ENCODE assay signal across 9 mouse cellular contexts in the genomic region with DNA sequence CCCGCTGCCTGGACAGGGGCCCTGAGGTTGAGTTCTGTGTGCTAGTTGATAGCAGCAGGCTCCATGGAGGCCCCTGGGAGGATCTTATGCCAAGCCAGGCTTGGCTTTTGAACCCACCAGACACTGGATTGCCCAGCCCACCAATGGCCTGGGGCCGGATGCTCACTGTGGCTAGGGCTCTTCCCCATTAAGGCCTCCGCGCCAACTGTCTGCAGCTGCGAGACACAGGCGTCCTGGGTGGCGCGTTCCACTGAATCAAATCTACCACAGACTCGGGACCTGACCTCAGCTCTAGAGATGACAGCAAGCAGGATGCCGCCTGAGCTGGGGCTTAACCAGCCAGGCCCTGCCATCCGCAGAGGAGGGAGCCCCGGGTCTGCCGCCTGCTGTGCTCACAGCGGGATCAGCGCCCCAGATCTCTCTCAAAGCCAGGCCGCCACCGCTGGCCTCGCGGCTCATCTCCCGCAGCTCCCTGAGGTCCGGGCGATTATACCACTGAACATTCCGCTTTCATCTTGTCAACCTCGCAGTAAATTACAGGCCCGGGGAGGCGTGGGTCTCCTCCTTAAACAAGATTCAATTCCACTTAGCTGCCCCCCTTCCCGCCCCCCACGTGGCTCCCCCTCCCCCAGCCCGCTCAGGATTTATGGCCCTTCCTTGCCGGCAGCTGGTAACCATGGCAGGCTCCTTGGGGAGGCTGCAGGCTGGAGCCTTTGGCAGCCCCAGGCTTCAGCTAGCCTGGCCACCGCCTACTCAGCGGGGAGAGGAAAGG. TPM values are rescaled to one million over a fixed set of nuclear protein-coding genes. Genes with fewer than 3 reads are reported as not detected.
DNase-seq lines count a peak whose midpoint lies in the region; ATAC-seq and TF ChIP-seq lines count a peak whose summit lies in the region.
"Had no signal": no experiment of that assay in that cellular context is flagged by ENCODE, and none has a peak within 500 bp of the region (broad histone marks: within the 10 kb centered on the region; RNA-seq: fewer than 3 reads in every experiment).

No protein-coding gene starts in this region.

- peak; percentile 79 for ATAC-seq in lung, embryonic 14.5 days (ENCODE audit: insufficient read depth)
- ATAC-seq in embryonic facial prominence, embryonic 13.5 days (ENCODE audit: insufficient number of reproducible peaks, insufficient read depth, low FRiP score, low TSS enrichment, low read depth) = 0 out of 2 replicates have a peak, but pooled peaks have one; percentile 63
- ATAC-seq in intestine, embryonic 14.5 days (replicated peaks; ENCODE audit: low FRiP score, low TSS enrichment, low read depth) = peak; percentile 53; the same call in 1 of the 2 replicates
- peak; percentile 71 for ATAC-seq in neural tube, embryonic 15.5 days (ENCODE audit: low FRiP score)
- no peak for ATAC-seq in lung, postnatal 0 days

- peak overlapping the region; percentile 43 for H3K4me2 ChIP-seq in lung, embryonic 14.5 days
- peak overlapping the region; percentile 48 for H3K4me2 ChIP-seq in embryonic facial prominence, embryonic 13.5 days
- H3K4me2 ChIP-seq in intestine, embryonic 14.5 days (ENCODE audit: low read length) = peak overlapping the region; percentile 36
- H3K4me2 ChIP-seq in neural tube, embryonic 15.5 days = peak overlapping the region; percentile 44
- no peak overlapping the region for H3K4me2 ChIP-seq in lung, postnatal 0 days (replicated peaks; ENCODE audit: low read depth, low read length)

- peak; percentile 71 for DNase-seq in lung, embryonic 14.5 days
- no peak for DNase-seq in lung, postnatal 36 days
- peak; percentile 73 for DNase-seq in intestine, embryonic 14.5 days (ENCODE audit: low spot score)
- no peak for DNase-seq in left cerebral cortex, adult 8-10 months (ENCODE audit: low spot score in 2 of 2)
- DNase-seq in B cell, adult 2 months = no peak
- no peak for DNase-seq in lung, postnatal 0 days (ENCODE audit: low spot score)

- peak overlapping the region; percentile 4; the same call in 1 of the 2 replicates for H3K4me3 ChIP-seq in lung, embryonic 14.5 days (ENCODE audit: low read depth, low read length)
- peak overlapping the region; percentile 14; the same call in 1 of the 2 replicates for H3K4me3 ChIP-seq in embryonic facial prominence, embryonic 13.5 days
- no peak overlapping the region for H3K4me3 ChIP-seq in intestine, embryonic 14.5 days (ENCODE audit: low read depth, low read length)
- H3K4me3 ChIP-seq in neural tube, embryonic 15.5 days (replicated peaks) = no peak overlapping the region
- no peak overlapping the region for H3K4me3 ChIP-seq in lung, postnatal 0 days (ENCODE audit: low read depth, low read length)

- TF ChIP-seq EP300 in lung, postnatal 0 days (IDR thresholded peaks at IDR 0.05) = no peak

- peak overlapping the region; percentile 42; the same call in 1 of the 2 replicates for H3K27ac ChIP-seq in lung, embryonic 14.5 days (ENCODE audit: low read depth)
- H3K27ac ChIP-seq in embryonic facial prominence, embryonic 13.5 days = peak overlapping the region; percentile 49; the same call in 1 of the 2 replicates
- peak overlapping the region; percentile 34; the same call in 1 of the 2 replicates for H3K27ac ChIP-seq in intestine, embryonic 14.5 days (ENCODE audit: low read depth)
- H3K27ac ChIP-seq in neural tube, embryonic 15.5 days (replicated peaks) = peak overlapping the region; percentile 72
- no peak overlapping the region for H3K27ac ChIP-seq in lung, postnatal 0 days (ENCODE audit: low read length)
- H3K27ac ChIP-seq: liver, embryonic 14.5 days had no signal

- H3K4me1 ChIP-seq in lung, embryonic 14.5 days (ENCODE audit: insufficient read depth) = no peaks in the 10 kb centered on the region
- H3K4me1 ChIP-seq in embryonic facial prominence, embryonic 13.5 days = peaks cover 24% of the 10 kb centered on the region
- peaks cover 12% of the 10 kb centered on the region; the same call in 1 of the 2 replicates for H3K4me1 ChIP-seq in intestine, embryonic 14.5 days (replicated peaks; ENCODE audit: control insufficient read depth, insufficient read depth, low read length)
- peaks cover 30% of the 10 kb centered on the region for H3K4me1 ChIP-seq in neural tube, embryonic 15.5 days
- H3K4me1 ChIP-seq in lung, postnatal 0 days (ENCODE audit: insufficient read depth, low read depth, low read length) = no peaks in the 10 kb centered on the region

- no peaks in the 10 kb centered on the region for H3K36me3 ChIP-seq in lung, embryonic 14.5 days (ENCODE audit: insufficient read depth)
- no peaks in the 10 kb centered on the region for H3K36me3 ChIP-seq in embryonic facial prominence, embryonic 13.5 days
- no peaks in the 10 kb centered on the region for H3K36me3 ChIP-seq in intestine, embryonic 14.5 days (ENCODE audit: control insufficient read depth, insufficient read depth, low read length)
- H3K36me3 ChIP-seq in neural tube, embryonic 15.5 days = no peaks in the 10 kb centered on the region
- no peaks in the 10 kb centered on the region for H3K36me3 ChIP-seq in lung, postnatal 0 days (ENCODE audit: insufficient read depth, low read length)

- H3K9me3 ChIP-seq in lung, embryonic 14.5 days (ENCODE audit: low read depth, low read length) = no peaks in the 10 kb centered on the region
- no peaks in the 10 kb centered on the region for H3K9me3 ChIP-seq in embryonic facial prominence, embryonic 13.5 days
- H3K9me3 ChIP-seq in intestine, embryonic 14.5 days (ENCODE audit: control insufficient read depth, low read length) = peaks cover 3% of the 10 kb centered on the region; the same call in 1 of the 2 replicates
- H3K9me3 ChIP-seq in neural tube, embryonic 15.5 days (replicated peaks) = no peaks in the 10 kb centered on the region
- H3K9me3 ChIP-seq in lung, postnatal 0 days (ENCODE audit: low read length) = no peaks in the 10 kb centered on the region

- H3K9ac ChIP-seq in lung, embryonic 14.5 days = no peak overlapping the region
- H3K9ac ChIP-seq in embryonic facial prominence, embryonic 13.5 days = peak overlapping the region; percentile 64
- H3K9ac ChIP-seq in intestine, embryonic 14.5 days (ENCODE audit: low read length) = peak overlapping the region; percentile 16; the same call in 1 of the 2 replicates
- H3K9ac ChIP-seq in neural tube, embryonic 15.5 days (replicated peaks) = peak overlapping the region; percentile 15; the same call in 1 of the 2 replicates
- H3K9ac ChIP-seq in lung, postnatal 0 days (replicated peaks; ENCODE audit: low read depth) = no peak overlapping the region
- H3K9ac ChIP-seq: liver, embryonic 14.5 days had no signal

- WGBS in lung, embryonic 14.5 days = 5% methylated on average over 32 of the region's 32 CpGs
- WGBS in embryonic facial prominence, embryonic 13.5 days = 3% methylated on average over 32 of the region's 32 CpGs
- 5% methylated on average over 32 of the region's 32 CpGs for WGBS in intestine, embryonic 14.5 days
- 4% methylated on average over 30 of the region's 32 CpGs for WGBS in neural tube, embryonic 15.5 days
- WGBS in lung, postnatal 0 days = 9% methylated on average over 32 of the region's 32 CpGs

- peaks cover 34% of the 10 kb centered on the region for H3K27me3 ChIP-seq in lung, embryonic 14.5 days (ENCODE audit: insufficient read depth, low read length)
- H3K27me3 ChIP-seq in embryonic facial prominence, embryonic 13.5 days = peaks cover 73% of the 10 kb centered on the region
- H3K27me3 ChIP-seq in intestine, embryonic 14.5 days (replicated peaks; ENCODE audit: control insufficient read depth, insufficient read depth, low read length) = peaks cover 32% of the 10 kb centered on the region; the same call in 1 of the 2 replicates
- H3K27me3 ChIP-seq in neural tube, embryonic 15.5 days (replicated peaks) = peaks cover 42% of the 10 kb centered on the region
- H3K27me3 ChIP-seq in lung, postnatal 0 days (replicated peaks; ENCODE audit: insufficient read depth, low read length) = peaks cover 3% of the 10 kb centered on the region; the same call in 1 of the 2 replicates

- no peak for TF ChIP-seq CTCF in lung, embryonic 14.5 days (IDR thresholded peaks at IDR 0.05; ENCODE audit: low read depth)
- TF ChIP-seq CTCF in lung, postnatal 0 days (IDR thresholded peaks at IDR 0.05) = no peak

RNA-seq across cellular contexts. Expression of gene Cdh22, which starts 39.1 kb away (rescaled TPM):
- polyA plus RNA-seq in lung, embryonic 14.5 days (2014; fragmentation: Nextera tagmentation; extraction: Ambion mirVana) = 0.72 and 1.5 TPM in 2 replicates
- polyA plus RNA-seq in embryonic facial prominence, embryonic 13.5 days (2015; fragmentation: Nextera tagmentation; extraction: Ambion mirVana) = 1.0 and 1.1 TPM in 2 replicates
- 0.11 and 0.12 TPM in 2 replicates for polyA plus RNA-seq in intestine, embryonic 14.5 days (2014; fragmentation: Nextera tagmentation; extraction: Ambion mirVana)
- 11.9 and 15.2 TPM in 2 replicates for polyA plus RNA-seq in neural tube, embryonic 15.5 days (2015; fragmentation: Nextera tagmentation; extraction: Ambion mirVana)
- total RNA-seq in left cerebral cortex, adult 8-10 months (2022) = 10 to 100 TPM; 43.7 to 47.2 (median 44.4) TPM
- polyA plus RNA-seq in lung, postnatal 0 days (2015; fragmentation: Nextera tagmentation; extraction: Ambion mirVana) = 1.0 and 1.8 TPM in 2 replicates

Comparison
In these comparisons a context has a peak if more than half of its experiments do, and no peak if none do; other contexts are left out.
1. DNase-seq: peak in lung, embryonic 14.5 days (single experiment) and intestine, embryonic 14.5 days (single experiment); none in lung, postnatal 36 days (single experiment), left cerebral cortex, adult 8-10 months (0 of 2), B cell, adult 2 months (0 of 2) and lung, postnatal 0 days (single experiment).
2. H3K4me3 ChIP-seq: peak in lung, embryonic 14.5 days (single experiment) and embryonic facial prominence, embryonic 13.5 days (single experiment); none in intestine, embryonic 14.5 days (single experiment), neural tube, embryonic 15.5 days (single experiment) and lung, postnatal 0 days (single experiment).
3. H3K9ac ChIP-seq: peak in embryonic facial prominence, embryonic 13.5 days (single experiment), intestine, embryonic 14.5 days (single experiment) and neural tube, embryonic 15.5 days (single experiment); none in lung, embryonic 14.5 days (single experiment) and lung, postnatal 0 days (single experiment).